Mouse (Mus musculus) ZHBTc4 (cell line): ENCODE data around the gene Tmtc4.

Experiments used
- DNase-seq: peaks from one replicate; pipeline ENCODE4 v3.0.0-alpha.2; 2011; ENCODE audit warnings: low read depth, low spot score

Tmtc4 gene

GRCm38 (mm10) chr14:122983226-122984215 lies at the start of gene Tmtc4:
Gene Tmtc4 (minus strand): TSS chr14:122984035.
- DNase-seq = peak; percentile 97

DNA sequence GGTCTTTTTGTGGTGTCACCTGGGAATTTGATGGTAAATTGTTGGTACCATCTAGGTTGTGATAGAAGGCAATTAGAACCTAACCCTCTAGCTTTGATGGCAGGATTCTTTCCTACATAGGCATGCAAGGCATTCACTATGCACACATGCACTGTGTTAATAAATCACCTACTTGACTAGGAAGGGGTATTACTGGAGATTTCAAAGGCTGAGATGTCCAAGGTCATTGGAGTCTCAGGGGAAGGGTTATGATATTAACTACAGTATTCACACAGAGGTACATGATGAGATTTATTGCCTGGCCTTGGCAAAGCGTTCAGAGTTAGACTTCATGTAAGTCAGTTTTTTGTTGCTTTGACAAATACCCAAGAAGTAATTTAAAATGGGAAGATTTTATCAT lies 48.6 kb upstream of the Tmtc4 start:
- DNase-seq = no peak

DNA sequence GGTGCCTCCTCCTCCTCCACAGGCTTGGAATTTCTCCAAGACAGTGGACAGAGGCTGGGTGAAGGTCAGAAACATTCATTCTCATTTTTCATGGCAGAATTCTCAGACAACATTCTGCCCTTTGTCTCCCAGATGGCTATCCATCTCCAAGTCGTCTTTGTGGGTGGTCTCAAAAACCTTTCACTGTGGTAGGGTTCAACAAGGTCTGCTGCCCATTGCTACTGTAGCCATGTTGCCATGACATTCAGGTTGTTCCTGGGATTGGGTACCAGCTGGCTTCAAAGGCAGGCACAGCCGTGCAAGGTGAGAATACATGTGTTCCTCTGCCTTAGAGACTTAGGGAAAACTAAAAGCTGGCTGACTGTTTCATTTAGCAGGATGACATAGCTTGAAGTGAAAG lies 44.0 kb upstream of the Tmtc4 start:
- no peak for DNase-seq

DNA sequence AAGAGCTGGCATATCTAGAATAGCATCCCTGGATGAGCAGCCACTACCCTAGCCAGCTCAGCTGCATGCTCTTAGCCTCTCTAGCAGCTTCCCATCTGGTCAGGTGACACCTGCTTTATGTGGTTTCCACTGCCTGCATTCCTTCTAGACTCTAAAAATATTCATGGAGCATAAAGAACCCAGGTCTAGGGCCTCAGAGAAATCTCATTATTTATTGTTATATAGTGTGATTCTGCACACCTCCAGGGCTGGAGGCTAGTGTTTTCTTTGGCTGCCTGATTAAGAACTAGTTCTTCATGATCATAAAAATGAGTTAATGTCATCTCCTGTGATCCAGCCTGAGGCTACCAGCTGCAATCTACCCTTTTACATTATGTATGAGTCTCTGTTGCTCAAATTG lies 39.1 kb upstream of the Tmtc4 start:
- DNase-seq = no peak

- no peak for DNase-seq
These were observed 32.5 kb upstream of the Tmtc4 start for GRCm38 (mm10) chr14:123016310-123016709.

DNA sequence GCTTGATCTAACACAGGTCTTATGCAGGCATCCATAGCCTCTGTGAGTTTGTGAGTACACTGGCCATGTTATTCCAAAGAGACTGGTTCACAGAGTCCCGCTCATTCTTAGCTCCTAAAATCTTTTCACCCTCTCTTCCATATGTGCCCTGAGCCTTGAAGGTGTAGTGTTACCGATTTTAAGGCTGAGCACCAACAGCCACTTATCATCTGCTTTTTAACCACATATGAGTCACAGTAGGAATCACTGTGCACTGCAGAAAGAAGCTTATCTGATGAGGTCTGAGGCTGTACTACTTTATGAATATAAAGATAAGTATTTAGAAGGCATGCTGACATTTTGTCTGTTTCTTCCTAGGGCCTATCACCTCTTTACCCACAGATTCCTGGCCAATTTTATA lies 31.9 kb upstream of the Tmtc4 start:
- no peak for DNase-seq

DNA sequence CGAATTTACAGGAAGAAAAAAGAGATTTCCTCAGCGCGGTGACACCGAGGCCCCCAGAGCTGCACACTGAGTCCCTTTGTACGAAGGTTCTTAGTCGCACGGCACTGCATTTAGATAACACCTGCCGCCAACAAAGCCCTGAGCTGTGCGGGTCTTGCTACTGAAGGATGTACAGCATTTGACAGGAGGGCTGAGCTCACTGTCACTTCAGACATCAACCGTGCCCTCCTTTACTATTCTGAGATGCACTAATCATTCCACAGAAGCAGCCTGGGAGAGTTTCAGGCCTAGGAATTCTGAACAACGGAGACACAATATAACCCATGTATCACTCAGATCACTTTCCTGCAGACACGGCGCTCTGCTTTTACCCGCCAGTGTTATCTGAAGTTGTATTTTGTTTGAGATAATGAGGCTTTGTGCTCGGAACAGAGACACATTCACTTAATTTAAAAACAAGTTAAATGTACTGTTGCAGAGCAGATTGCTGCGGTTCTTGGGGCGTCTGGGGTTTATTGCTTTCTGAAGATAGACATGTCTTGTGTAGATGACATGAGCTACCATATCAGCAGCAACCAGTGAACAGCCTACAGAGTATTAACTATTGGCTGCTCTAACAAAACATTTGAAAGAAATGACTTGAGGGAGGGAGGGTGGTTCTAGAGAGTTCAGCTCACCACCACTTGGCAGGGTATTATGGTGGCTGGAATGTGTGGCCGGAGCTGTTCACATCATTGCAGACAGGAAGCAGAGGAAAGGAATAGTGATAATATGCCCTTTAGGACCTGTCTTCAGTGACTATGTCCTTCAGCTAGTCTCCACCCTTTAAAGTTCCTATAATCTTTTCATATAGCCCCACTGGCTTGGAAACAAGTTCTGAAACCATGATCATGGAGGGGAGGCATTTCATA lies 25.5 kb upstream of the Tmtc4 start:
- DNase-seq = peak; percentile 6

- no peak for DNase-seq
These were observed 24.8 kb upstream of the Tmtc4 start for GRCm38 (mm10) chr14:123008672-123009071.

GRCm38 (mm10) chr14:123003715-123004114 lies 19.9 kb upstream of the Tmtc4 start:
- peak; percentile 7 for DNase-seq

GRCm38 (mm10) chr14:123001391-123001790 lies 17.6 kb upstream of the Tmtc4 start:
- no peak for DNase-seq

DNA sequence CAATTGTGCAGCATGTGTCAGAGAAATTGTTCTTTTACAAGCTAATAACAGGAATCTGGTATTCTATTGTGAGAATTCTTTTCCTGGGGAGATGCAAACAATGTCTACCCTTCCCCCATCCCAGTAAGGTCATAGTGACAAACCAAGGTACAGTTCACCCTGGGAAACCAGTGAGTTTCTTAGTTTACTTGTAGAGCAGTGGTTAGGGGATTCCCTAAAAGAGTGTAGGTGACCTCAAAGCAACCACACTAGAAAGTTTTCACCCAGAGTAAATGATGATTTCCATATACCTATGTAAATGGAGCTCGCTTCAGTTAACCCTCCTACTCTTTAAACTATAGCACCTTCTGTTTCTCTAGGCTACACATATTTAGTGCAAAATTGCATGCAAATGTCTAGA lies 13.6 kb upstream of the Tmtc4 start:
- no peak for DNase-seq

DNA sequence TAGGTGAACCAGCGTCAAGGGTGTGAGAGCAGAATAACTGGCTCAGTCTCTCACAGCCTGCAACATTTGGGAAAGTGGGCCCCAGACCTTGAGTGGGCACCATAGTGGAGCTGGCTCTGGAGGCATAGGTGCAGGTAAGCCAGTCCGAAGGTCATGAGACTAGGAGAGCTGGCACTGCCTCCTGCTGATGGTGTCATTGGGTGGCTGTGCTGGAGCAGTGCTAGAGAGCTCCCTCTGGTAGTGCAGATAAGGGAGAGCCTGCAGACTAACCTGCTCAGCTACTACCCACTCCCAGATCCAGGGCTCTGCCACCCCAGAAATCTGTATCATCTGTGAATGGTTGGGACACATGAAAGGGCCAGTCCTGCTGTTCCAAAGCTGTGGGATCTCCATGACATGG lies 10.1 kb upstream of the Tmtc4 start:
- DNase-seq = no peak

DNA sequence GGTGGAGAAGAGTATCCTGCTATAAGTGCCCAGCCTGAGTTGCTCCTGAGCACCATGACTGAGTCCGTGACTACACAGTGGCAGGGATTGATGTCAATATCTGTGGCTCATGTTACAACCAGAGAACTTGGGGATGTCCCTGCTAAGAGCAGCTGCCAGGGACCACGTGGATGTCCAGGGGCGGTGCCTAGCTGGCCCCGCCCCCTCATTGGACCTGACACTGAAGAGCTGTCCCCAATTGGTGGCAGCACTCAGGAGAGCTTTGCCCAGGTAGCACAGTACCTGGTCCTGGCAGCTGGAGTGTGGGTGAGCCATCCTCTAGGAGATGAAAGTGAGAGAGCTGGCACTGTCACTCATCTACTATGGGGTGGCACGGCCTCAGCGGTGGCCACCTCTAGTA lies 9.1 kb upstream of the Tmtc4 start:
- peak; percentile 23 for DNase-seq

- DNase-seq = no peak
These were observed 6.8 kb upstream of the Tmtc4 start for GRCm38 (mm10) chr14:122990521-122991052.

GRCm38 (mm10) chr14:122986404-122986803 lies 2.6 kb upstream of the Tmtc4 start:
- no peak for DNase-seq

GRCm38 (mm10) chr14:122982571-122983225 lies 1.1 kb downstream of the Tmtc4 start:
- DNase-seq = peak; percentile 55

DNA sequence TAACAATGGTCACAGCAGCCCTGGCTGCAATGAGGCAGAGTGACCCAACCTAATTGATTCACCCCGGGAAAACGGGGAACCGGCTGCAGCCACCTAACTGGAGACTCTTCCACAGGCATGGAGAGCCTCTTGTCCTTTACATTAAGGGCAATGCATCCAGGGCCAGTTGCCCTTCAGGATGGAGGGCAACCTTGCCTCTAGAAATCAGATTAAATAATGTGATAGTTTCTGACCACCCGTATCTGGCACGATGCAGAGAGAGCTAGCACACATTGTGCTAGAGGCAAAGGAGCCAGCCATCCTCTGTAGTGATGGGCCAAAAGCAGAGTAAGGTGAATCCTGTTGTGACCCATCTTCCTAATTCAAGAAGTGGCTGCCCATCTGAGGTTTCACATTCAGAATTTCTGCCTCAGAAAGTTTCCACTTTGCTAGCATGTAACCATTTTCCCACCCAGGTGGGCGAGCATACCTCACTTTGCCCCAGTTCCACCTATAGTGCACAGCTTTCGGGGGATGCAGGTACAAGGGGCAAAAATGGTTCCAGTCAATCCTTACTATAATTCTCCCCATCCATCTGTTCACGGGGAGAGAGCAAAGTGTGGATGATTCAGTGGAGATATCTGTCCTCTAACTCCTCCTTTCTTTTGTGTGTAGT lies 1.9 kb downstream of the Tmtc4 start:
- no peak for DNase-seq

GRCm38 (mm10) chr14:122978871-122979270 lies 5.0 kb downstream of the Tmtc4 start:
- no peak for DNase-seq

DNA sequence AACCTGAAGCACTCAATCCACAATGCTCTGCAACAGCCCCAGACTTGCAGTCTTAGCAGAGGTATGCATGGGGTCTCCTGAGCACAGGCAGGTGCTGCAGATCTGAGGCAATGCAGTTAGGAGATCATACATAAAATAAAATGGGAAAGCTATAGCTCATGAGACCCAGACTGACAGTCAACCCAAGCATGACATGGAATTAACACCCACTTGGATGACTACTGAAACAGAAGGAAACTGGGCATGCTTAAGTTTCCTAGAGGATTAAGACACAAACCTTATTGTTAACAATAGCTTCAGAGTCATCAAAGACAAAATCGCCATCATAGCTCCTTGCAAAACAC lies 6.1 kb downstream of the Tmtc4 start:
- DNase-seq = no peak

DNA sequence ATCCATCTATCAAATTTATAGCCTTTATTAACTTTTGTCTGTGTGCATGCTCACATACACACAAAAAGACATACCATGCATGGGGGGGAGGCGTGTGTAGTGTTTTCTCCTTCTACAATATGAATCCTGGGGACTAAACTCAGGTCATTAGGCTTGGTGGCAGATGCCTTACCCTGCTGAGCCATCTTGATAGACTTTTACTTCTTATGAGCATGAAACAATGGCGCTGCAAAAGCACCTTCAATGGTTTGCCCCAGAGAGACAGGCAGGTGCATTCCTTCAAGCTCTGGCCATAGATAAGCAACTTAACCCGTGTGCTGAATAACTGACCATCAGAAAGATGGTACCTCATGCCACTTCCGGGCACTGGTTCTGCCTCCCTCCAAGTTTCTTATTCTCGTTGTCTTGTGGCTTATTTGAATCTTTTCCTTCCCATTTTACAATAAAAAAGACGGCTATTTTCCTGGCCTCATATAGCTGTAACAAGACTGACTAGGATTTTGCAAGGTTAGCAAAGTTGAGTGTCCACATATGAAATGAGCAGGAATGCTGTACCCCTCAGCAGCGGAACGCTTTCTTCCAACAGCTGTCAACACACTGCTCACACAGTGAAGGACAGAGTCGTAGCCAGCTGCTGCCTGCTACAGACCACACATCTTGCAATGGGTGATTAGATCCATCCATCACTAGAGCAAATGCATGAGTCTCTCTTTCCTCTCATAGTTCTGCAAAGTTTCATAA lies 6.6 kb downstream of the Tmtc4 start:
- no peak for DNase-seq
